Mouse (Mus musculus) G1E (cell line): ENCODE results near the gene Tenm2. TPM values are rescaled to one million over a fixed set of nuclear protein-coding genes. Genes with fewer than 3 reads are reported as not detected.

Experiments used
- ATAC-seq: 2 replicates; pipeline ENCODE4 v1.8.0; 2016; ENCODE audit warnings: mild to moderate bottlenecking; ENCODE audit not compliant: insufficient number of reproducible peaks, poor library complexity, low FRiP score, severe bottlenecking; ENCODE audit errors: extremely low read depth
- DNase-seq: peaks from one replicate; pipeline ENCODE4 v3.0.0; 2012; ENCODE audit warnings: low spot score
- H3K27me3 ChIP-seq: 2 replicates; pipeline ENCODE4 v1.6.1; 2012; ENCODE audit warnings: mild to moderate bottlenecking, low read length, inconsistent platforms; ENCODE audit not compliant: insufficient read depth
- H3K36me3 ChIP-seq: replicated peaks from 2 replicates; pipeline ENCODE3; 2012; ENCODE audit warnings: mild to moderate bottlenecking, inconsistent platforms
- H3K4me1 ChIP-seq: 2 replicates; pipeline ENCODE4 v1.6.1; 2012; ENCODE audit warnings: low read depth, low read length, inconsistent platforms, mixed read lengths; ENCODE audit not compliant: insufficient read depth
- H3K4me3 ChIP-seq: 2 replicates; pipeline ENCODE4 v1.5.1; 2012; ENCODE audit warnings: low read depth, mild to moderate bottlenecking, inconsistent platforms, low read length, moderate library complexity, mixed read lengths
- H3K9me3 ChIP-seq: replicated peaks from 2 replicates; pipeline ENCODE4 v1.6.1; 2012; ENCODE audit warnings: inconsistent platforms
- CTCF ChIP-seq: IDR thresholded peaks from 2 replicates; pipeline ENCODE4 v1.5.1; 2012; ENCODE audit warnings: low read depth, low read length, inconsistent platforms, mixed read lengths
- GATA1 ChIP-seq: IDR thresholded peaks from 2 replicates; pipeline ENCODE4 v1.6.1; 2012; ENCODE audit warnings: borderline replicate concordance, low read length, inconsistent platforms, mixed read lengths
- GATA2 ChIP-seq: IDR thresholded peaks from 2 replicates; pipeline ENCODE4 v1.6.1; 2012; ENCODE audit warnings: low read depth, low read length, inconsistent platforms, borderline replicate concordance
- POLR2AphosphoS5 ChIP-seq: IDR thresholded peaks from 2 replicates; pipeline ENCODE4 v1.6.1; 2012; ENCODE audit warnings: low read depth, low read length, inconsistent platforms; ENCODE audit not compliant: insufficient replicate concordance
- TAL1 ChIP-seq: conservative IDR thresholded peaks from 2 replicates; pipeline ENCODE4 v1.6.1; 2012; ENCODE audit warnings: low read depth, low read length, inconsistent platforms, mixed read lengths
- polyA plus RNA-seq: library from polyadenylated mRNA; stranded (reverse); fragments of >175 nt; gene quantifications from 2 replicates; pipeline ENCODE4 v1.2.3, GENCODE M21; 2012
- total RNA-seq, 2 experiments: library from RNA; stranded (forward) in 1 of 2; stranded (reverse) in 1 of 2; fragments of 200-1000 nt in 1 of 2; fragments of >200 nt in 1 of 2; fragmentation: Nextera tagmentation in 1 of 2; gene quantifications; 2 replicates each; pipeline ENCODE4 v1.2.3; 2014 to 2017

The Tenm2 gene
- total and polyA plus RNA-seq, 3 experiments = 0.44 TPM; not detected in 2

DNA sequence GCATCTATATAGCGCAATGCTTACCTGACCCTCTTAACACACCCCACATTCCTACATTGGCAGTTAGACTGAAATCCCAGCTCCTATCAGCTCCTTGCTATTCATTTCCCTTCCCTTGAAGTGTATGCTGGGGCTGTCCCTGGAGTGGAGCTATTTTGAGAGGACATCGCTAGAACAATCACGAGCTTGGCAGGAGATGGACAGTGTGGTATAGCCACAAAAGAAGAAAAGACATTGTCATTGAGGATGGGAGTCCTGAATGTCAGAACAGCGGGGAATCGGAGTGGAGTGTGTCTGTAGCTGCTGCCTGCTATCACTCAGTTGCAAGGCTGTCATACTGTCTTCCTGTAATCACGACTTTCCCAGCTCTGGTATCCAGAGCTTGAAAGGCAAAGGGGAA lies 1031.4 kb downstream of the Tenm2 start:
- Histone ChIP-seq H3K4me3 (no peak overlapping the region), H3K9me3 (peaks cover 29% of the 10 kb centered on the region), H3K27me3 (no peaks in the 10 kb centered on the region), H3K4me1 (no peaks in the 10 kb centered on the region), H3K36me3 (no peaks in the 10 kb centered on the region)
- no peak for DNase-seq
- TF ChIP-seq GATA1 (no peak), GATA2 (no peak), POLR2AphosphoS5 (no peak), TAL1 (no peak), CTCF (no peak)
- ATAC-seq = no peak

- Histone ChIP-seq H3K4me3 (no peak overlapping the region), H3K27me3 (no peaks in the 10 kb centered on the region), H3K9me3 (peaks cover 26% of the 10 kb centered on the region), H3K36me3 (no peaks in the 10 kb centered on the region), H3K4me1 (no peaks in the 10 kb centered on the region)
- TF ChIP-seq GATA1 (no peak), TAL1 (no peak), POLR2AphosphoS5 (no peak), CTCF (no peak), GATA2 (no peak)
- DNase-seq (no peak), ATAC-seq (no peak)
These were observed 1031.9 kb downstream of the Tenm2 start for GRCm38 (mm10) chr11:36203896-36204295.

GRCm38 (mm10) chr11:36194348-36194747 lies 1041.4 kb downstream of the Tenm2 start:
- no peak overlapping the region for H3K4me3 ChIP-seq
- DNase-seq = no peak
- H3K36me3 ChIP-seq = no peaks in the 10 kb centered on the region
- no peak for TF ChIP-seq GATA1
- no peaks in the 10 kb centered on the region for H3K27me3 ChIP-seq
- no peaks in the 10 kb centered on the region for H3K4me1 ChIP-seq
- peaks cover 25% of the 10 kb centered on the region for H3K9me3 ChIP-seq
- ATAC-seq = no peak

- DNase-seq (no peak), ATAC-seq (no peak)
- no peak for TF ChIP-seq TAL1
- H3K9me3 ChIP-seq = peaks cover 54% of the 10 kb centered on the region
- no peak overlapping the region for H3K4me3 ChIP-seq
- no peaks in the 10 kb centered on the region for H3K27me3 ChIP-seq
- H3K4me1 ChIP-seq = no peaks in the 10 kb centered on the region
- no peaks in the 10 kb centered on the region for H3K36me3 ChIP-seq
These were observed 1059.7 kb downstream of the Tenm2 start for GRCm38 (mm10) chr11:36176106-36176505.

DNA sequence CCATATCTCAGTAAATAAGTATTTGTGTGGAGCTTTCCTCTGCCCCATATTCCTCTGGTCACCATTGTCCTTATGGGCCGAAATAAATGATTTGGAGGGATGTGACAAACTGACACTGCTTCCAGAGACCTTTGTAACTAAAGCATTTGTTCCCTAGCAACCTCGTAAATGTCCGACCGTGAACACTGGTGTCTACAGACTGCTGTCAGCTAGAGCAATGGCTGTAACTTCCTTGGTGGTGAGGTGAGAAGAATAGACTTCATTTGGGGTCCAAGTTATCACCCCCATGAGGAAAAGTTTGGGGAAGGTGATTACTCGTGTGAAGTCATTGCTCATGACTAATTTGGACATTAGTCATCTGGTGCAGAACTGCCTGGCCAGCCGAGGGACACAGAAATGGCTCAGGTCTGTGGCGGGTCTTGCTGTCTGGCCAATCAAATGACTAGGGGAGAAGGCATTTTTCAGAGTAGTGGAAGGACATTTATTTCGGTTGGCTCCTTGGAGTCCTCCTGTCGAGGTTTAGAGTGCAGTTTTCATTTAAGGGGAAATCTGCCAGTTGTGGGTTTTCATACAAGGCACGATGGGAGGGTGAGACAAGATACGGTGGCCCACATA lies 1062.6 kb downstream of the Tenm2 start:
- TF ChIP-seq GATA1 (no peak), CTCF (no peak), POLR2AphosphoS5 (no peak), TAL1 (no peak), GATA2 (no peak)
- ATAC-seq (no peak), DNase-seq (no peak)
- no peak overlapping the region for H3K4me3 ChIP-seq
- H3K27me3 ChIP-seq = no peaks in the 10 kb centered on the region
- H3K4me1 ChIP-seq = no peaks in the 10 kb centered on the region
- H3K36me3 ChIP-seq = no peaks in the 10 kb centered on the region
- peaks cover 66% of the 10 kb centered on the region for H3K9me3 ChIP-seq

DNA sequence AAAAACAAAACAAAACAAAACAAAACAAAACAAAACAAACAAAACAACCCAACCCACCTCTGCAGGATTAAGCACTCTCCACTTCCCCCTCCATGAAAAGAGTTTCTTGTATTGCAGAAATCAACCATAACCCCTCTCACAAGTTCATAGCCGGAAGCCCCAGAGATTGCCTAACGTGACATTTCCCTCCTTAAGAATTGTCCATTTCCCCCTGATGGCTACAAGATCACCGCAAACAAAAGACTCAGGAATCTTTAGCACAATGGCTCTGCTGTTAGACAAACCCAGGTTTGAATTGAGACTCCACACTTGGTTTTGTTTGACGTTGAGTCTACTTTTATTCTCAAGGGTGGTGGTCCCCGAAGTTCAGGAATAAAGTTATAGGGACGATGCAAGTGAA lies 1063.2 kb downstream of the Tenm2 start:
- no peaks in the 10 kb centered on the region for H3K27me3 ChIP-seq
- no peaks in the 10 kb centered on the region for H3K4me1 ChIP-seq
- DNase-seq (no peak), ATAC-seq (no peak)
- TF ChIP-seq POLR2AphosphoS5 (no peak), GATA2 (no peak), TAL1 (no peak), GATA1 (no peak), CTCF (no peak)
- H3K4me3 ChIP-seq = no peak overlapping the region
- peaks cover 67% of the 10 kb centered on the region for H3K9me3 ChIP-seq
- H3K36me3 ChIP-seq = no peaks in the 10 kb centered on the region

- ATAC-seq = no peak
- peaks cover 72% of the 10 kb centered on the region for H3K9me3 ChIP-seq
These were observed 1063.8 kb downstream of the Tenm2 start for GRCm38 (mm10) chr11:36171991-36172390.

More at GRCm38 (mm10) chr11:36171991-36172390, 1063.8 kb downstream of the Tenm2 start:
- Histone ChIP-seq H3K27me3 (no peaks in the 10 kb centered on the region), H3K36me3 (no peaks in the 10 kb centered on the region), H3K4me3 (no peak overlapping the region), H3K4me1 (no peaks in the 10 kb centered on the region)
- no peak for TF ChIP-seq POLR2AphosphoS5
- TF ChIP-seq TAL1 = no peak
- TF ChIP-seq GATA2 = no peak
- TF ChIP-seq GATA1 = no peak
- TF ChIP-seq CTCF = no peak
- no peak for DNase-seq
